Mouse (Mus musculus) lung, adult 2 months (tissue): ENCODE measurements around the gene Dtnb.

Experiments
- CTCF ChIP-seq: fragments of 200-500 bp; IDR thresholded peaks from 2 replicates; pipeline ENCODE4 v1.5.1; 2011; ENCODE audit warnings: mild to moderate bottlenecking, low read length, control low read depth; ENCODE audit not compliant: insufficient read depth
- POLR2A ChIP-seq: fragments of 200-500 bp; IDR thresholded peaks from 2 replicates; pipeline ENCODE4 v1.6.1; 2011; ENCODE audit warnings: low read depth, mild to moderate bottlenecking, control low read depth, low read length, borderline replicate concordance; ENCODE audit errors: extremely low read depth

- TF ChIP-seq CTCF, result no peak
- no peak for TF ChIP-seq POLR2A
These were observed 252.9 kb downstream of the Dtnb start for GRCm38 (mm10) chr12:3824906-3825713.
